Mouse (Mus musculus) kidney, adult 10 weeks (tissue): Measurements from ENCODE around the gene 9130213A22Rik. TPM values are rescaled to one million over a fixed set of nuclear protein-coding genes. Genes with fewer than 3 reads are reported as not detected.

Experiments
- polyA plus RNA-seq: library from polyadenylated mRNA; stranded (reverse); fragments of 350-450 nt; fragmentation: Illumina TruSeq; extraction: RNeasy Lipid Tissue Mini Kit (QIAGEN cat#74804); gene quantifications from one replicate; pipeline ENCODE4 v1.2.3, GENCODE M21; 2014; ENCODE audit warnings: low read depth, low replicate concordance

9130213A22Rik gene
- not detected for polyA plus RNA-seq

DNA sequence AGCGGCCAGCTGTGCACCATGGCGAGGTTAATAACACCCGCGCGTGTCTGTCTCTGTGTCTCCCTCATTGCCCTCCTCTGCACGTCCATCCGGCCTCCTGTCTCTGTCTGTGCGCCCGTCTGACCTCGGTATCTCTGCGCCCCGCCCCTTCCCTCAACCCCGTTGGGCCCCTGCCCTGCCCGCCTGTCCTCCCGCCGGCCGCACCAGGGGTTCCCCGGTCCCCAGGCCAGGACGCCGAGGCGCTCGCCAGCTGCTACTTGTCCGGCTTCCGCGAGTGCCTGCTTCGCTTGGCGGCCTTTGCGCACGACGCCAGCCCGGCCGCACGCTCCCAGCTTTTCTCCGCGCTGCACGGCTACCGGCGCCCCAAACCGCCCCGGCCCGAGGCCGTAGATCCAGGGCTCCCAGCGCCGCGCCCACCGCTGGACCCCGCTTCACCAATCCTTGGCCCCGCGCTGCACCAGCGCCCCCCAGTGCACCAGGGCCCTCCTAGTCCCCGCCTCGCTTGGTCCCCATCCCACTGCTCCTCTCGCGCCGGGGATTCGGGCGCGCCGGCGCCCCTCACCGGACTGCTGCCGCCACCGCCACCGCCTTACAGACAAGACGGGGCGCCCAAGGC, at the start of gene 9130213A22Rik:
TSS of gene 9130213A22Rik (minus strand) at position 254 of the 616 bp plus-strand sequence.

DNA sequence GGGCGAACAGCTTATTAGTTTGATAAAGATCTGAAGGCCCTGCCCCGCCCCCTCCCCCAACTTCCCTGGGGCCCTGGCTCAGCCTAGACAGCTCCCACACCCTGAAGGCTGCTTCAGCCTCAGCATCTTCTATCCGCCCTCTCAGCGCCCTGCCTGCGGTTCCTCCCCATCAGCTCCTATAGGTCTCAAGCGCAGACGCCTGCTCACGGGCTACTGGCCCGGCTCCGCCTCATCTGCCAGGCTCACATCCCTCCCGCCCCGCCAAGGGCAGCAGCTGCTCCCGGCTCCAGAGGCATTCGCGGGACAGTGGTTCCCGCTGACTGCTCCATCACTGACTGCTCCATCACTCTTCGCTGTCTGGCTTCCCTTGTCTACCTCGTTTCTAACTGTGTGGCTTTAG, 34.4 kb upstream of the 9130213A22Rik start, which contains the start of gene Alox12b:
TSS of gene Alox12b (plus strand) at position 190 of the 400 bp plus-strand sequence.

DNA sequence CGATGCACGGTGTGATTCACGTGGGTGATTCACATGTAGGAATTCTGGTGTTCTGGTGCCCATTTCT, 3.3 kb upstream of the 9130213A22Rik start, which contains the start of gene Aloxe3:
TSS of gene Aloxe3 (plus strand) at position 45 of the 67 bp plus-strand sequence.

DNA sequence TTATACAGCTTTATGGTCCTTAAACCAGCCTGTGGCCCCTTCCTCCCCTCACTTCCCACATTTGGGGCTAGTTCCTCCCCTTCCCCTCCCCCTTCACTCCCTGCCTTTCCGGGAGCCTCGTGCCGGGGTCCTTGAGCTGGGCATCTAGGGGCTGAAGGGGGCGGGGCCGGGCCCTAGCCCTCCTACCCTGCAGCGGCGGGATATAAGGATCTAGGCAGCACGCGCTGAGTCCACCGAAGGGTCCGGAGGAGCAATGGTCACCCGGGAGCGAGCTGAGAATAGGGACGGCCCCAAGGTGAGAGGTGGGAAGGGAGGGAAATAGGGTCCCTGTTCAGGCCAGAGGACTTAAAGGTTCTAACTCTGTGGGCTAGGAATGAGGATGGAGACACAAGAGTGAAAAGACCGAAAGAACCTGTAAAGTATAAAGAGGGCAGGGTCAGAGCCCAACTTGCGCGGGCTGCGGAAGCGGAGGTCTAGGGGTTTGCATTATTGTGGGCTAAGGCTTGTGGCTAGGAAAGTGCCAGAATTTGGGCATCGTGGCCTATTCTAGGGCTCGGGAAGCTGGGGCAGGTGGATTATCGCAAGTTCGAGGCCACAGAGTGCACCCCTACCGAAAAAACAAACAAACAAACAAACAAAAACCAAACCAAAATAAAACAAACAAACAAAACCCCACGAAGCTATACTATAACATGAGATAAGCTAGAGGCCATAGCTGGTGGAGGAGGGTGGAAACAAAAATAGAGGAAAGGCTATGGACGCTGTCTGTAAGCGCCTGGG, 2.0 kb downstream of the 9130213A22Rik start, which contains the start of gene Hes7:
TSS of gene Hes7 (plus strand) at position 184 of the 780 bp plus-strand sequence.

DNA sequence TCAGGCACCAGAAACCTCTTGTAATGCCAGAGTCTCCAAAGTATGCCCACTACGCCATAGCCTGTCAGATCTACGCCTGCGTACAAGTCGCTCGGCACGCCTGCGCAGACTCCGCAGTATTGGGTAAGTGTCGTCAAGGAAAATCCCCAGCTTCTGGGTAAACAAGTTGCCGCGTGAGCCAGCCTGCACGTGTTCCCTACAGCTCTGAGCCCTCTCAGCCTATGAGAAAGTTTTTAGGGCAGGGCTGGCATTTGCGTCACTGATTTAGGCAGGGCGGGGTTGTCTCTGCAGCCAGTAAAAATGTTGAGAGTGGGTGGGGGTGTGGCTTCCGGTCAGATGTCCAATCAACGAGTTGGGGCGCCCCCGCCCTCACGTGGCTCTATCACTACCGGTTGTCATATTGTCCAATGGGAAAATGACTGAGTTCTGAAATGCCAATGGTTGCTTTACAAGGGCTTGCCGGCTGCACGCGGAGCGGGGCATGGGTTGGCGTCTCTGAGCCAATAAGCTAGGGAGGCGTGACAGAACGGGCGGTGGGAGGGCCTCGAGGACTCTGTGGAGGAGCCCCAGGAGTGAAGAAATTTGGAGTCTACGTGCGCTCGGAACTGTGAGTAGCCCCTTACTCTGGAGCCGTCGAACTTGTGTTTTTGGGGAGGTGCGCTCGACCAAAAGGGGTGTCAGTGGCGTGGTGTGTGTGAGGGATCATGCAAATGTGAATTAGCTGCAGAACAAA, 27.5 kb downstream of the 9130213A22Rik start, which contains the start of gene Per1:
TSS of gene Per1 (plus strand) at position 521 of the 733 bp plus-strand sequence.

DNA sequence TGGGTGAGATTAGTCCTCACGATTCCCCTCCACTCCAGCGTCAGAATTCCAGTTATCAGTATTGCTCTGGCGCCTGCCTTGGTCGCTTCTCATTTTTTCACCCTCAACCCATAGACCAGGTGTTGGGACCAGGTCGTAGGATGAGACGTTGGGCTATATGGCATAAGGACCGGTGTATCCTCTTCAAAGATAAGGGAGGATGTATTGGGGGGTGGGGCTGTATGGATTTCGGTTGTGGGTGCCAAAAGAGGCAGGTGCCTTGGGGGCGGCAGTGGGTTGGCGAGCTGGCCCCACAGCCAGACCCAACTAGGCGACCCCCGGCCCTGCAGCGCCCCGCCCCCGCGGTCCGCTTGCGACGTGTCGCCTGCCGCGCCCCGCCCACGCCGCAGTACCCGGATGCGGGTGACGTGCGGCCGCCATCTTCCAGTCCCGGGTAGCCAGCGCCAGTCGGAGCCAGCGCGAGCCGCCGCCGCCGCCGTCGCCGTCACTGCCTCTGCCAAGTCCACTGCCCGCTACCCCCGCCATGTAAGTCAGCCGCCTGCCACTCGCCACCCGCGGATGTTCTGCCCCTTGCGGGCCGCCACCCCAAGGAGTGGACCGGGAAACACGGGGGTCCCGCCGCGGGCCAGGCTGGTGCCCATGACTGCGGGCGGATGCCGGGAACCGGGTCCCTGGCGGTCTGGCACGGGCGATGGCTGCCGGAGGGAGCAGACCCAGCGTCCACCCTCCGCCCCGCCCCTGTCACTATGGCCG, 34.1 kb downstream of the 9130213A22Rik start, which contains the start of gene Vamp2:
TSS of gene Vamp2 (plus strand) at position 388 of the 753 bp plus-strand sequence.

DNA sequence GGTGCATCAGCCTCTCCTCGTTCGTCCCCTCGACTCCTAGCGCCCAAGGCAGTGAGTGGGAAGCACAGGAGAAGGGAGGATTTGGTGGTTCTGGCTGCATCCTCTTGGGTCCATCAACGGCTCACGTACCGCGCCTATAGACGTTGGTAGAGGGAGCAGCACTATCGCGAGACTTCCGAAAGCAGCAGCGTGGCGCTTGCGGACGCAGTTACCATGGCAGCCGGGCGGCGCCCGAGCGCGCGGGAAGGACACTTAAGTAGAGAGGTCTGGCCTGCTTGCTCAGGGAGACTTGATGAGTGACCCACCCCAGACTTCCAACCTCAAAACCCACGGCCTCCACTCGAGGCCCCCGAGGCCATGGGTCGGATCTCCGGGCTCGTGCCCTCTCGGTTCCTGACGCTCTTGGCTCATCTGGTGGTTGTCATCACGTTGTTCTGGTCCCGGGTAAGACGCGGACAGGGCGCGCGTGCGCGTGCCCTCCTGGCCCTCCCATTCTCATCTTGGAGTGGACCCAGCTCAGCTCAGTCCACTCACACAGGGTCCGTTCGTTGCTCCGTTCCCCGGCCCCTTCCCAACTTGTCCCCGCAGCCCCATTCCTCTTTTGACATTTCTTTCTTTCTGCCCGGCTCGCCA, 51.7 kb downstream of the 9130213A22Rik start, which contains the start of gene Tmem107:
TSS of gene Tmem107 (plus strand) at position 217 of the 633 bp plus-strand sequence.

Other genes starting within 250 kb of the 9130213A22Rik start
- not detected for gene Rnf222, start 234.0 kb downstream of the 9130213A22Rik start, polyA plus RNA-seq
- 170 TPM for gene Rpl26, start 221.0 kb downstream of the 9130213A22Rik start, polyA plus RNA-seq
- 0.65 TPM for gene Odf4, start 195.5 kb downstream of the 9130213A22Rik start, polyA plus RNA-seq
- 3.4 TPM for gene Arhgef15, start 165.1 kb downstream of the 9130213A22Rik start, polyA plus RNA-seq
- 21.4 TPM for gene Slc25a35, start 154.5 kb downstream of the 9130213A22Rik start, polyA plus RNA-seq
- gene Rangrf, start 147.4 kb downstream of the 9130213A22Rik start, polyA plus RNA-seq, result 11.7 TPM
- gene Pfas, start 114.1 kb downstream of the 9130213A22Rik start, polyA plus RNA-seq, result 7.2 TPM
- gene Ctc1, start 106.7 kb downstream of the 9130213A22Rik start, polyA plus RNA-seq, result 3.9 TPM
- 0.24 TPM for gene Aurkb, start 76.9 kb downstream of the 9130213A22Rik start, polyA plus RNA-seq
- 2.9 TPM for gene Borcs6, start 62.9 kb downstream of the 9130213A22Rik start, polyA plus RNA-seq
- 3.8 TPM for gene Tmem107, start 51.8 kb downstream of the 9130213A22Rik start, polyA plus RNA-seq
- 62.6 TPM for gene Vamp2, start 34.1 kb downstream of the 9130213A22Rik start, polyA plus RNA-seq
- 0.24 TPM for gene Per1, start 27.4 kb downstream of the 9130213A22Rik start, polyA plus RNA-seq
- gene Hes7, start 2.2 kb downstream of the 9130213A22Rik start, polyA plus RNA-seq, result not detected
- not detected for gene Aloxe3, start 3.3 kb upstream of the 9130213A22Rik start, polyA plus RNA-seq
- not detected for gene Alox12b, start 34.4 kb upstream of the 9130213A22Rik start, polyA plus RNA-seq
- gene Alox8, start 75.3 kb upstream of the 9130213A22Rik start, polyA plus RNA-seq, result not detected
- not detected for gene Gucy2e, start 114.4 kb upstream of the 9130213A22Rik start, polyA plus RNA-seq
- 1.6 TPM for gene Cntrob, start 201.2 kb upstream of the 9130213A22Rik start, polyA plus RNA-seq
- gene Trappc1, start 201.4 kb upstream of the 9130213A22Rik start, polyA plus RNA-seq, result 43.8 TPM
- 0.40 TPM for gene Kcnab3, start 203.7 kb upstream of the 9130213A22Rik start, polyA plus RNA-seq
- gene Rnf227, start 217.9 kb upstream of the 9130213A22Rik start, polyA plus RNA-seq, result 4.6 TPM
- 20.4 TPM for gene Chd3, start 246.8 kb upstream of the 9130213A22Rik start, polyA plus RNA-seq